Mouse (Mus musculus) limb, embryonic 13.5 days (tissue): ENCODE data around the gene Mtf1. TPM values are rescaled to one million over a fixed set of nuclear protein-coding genes. Genes with fewer than 3 reads are reported as not detected.

Experiments used
- ATAC-seq: fragments of 200-750 bp; cut with Nextera tagmentation; 2 replicates; pipeline ENCODE4 v1.8.0; 2017; ENCODE audit warnings: low read depth, moderate number of reproducible peaks, moderate TSS enrichment; ENCODE audit not compliant: low FRiP score
- H3K27ac ChIP-seq: fragments of 300-500 bp; sonication (generic); 2 replicates; pipeline ENCODE4 v1.5.1; 2015; ENCODE audit warnings: inconsistent platforms, mild to moderate bottlenecking, moderate library complexity
- H3K27me3 ChIP-seq: fragments of 300-500 bp; sonication (generic); 2 replicates; pipeline ENCODE4 v1.6.1; 2015; ENCODE audit warnings: mild to moderate bottlenecking, inconsistent platforms
- H3K36me3 ChIP-seq: fragments of 300-500 bp; sonication (generic); 2 replicates; pipeline ENCODE4 v1.6.1; 2015; ENCODE audit warnings: inconsistent platforms, mild to moderate bottlenecking, moderate library complexity
- H3K4me1 ChIP-seq: fragments of 300-500 bp; sonication (generic); 2 replicates; pipeline ENCODE4 v1.6.1; 2015; ENCODE audit warnings: inconsistent platforms
- H3K4me2 ChIP-seq: fragments of 300-500 bp; sonication (generic); replicated peaks from 2 replicates; pipeline ENCODE4 v1.6.1; 2015; ENCODE audit warnings: inconsistent platforms, mild to moderate bottlenecking, moderate library complexity
- H3K4me3 ChIP-seq: fragments of 300-500 bp; sonication (generic); 2 replicates; pipeline ENCODE4 v1.5.1; 2015; ENCODE audit warnings: moderate library complexity, mild to moderate bottlenecking, inconsistent platforms
- H3K9ac ChIP-seq: fragments of 300-500 bp; sonication (generic); 2 replicates; pipeline ENCODE4 v1.6.1; 2015; ENCODE audit warnings: mild to moderate bottlenecking, inconsistent platforms
- H3K9me3 ChIP-seq: fragments of 300-500 bp; sonication (generic); 2 replicates; pipeline ENCODE4 v1.6.1; 2016; ENCODE audit warnings: inconsistent platforms
- WGBS: fragments of 180-500 bp; shearing (Covaris S2); methylation state at CpG from one replicate; pipeline ENCODE4 v1.1.7; 2015; 5-methylcytosine and 5-hydroxymethylcytosine counted together
- polyA plus RNA-seq: library from polyadenylated mRNA; unstranded; fragments of >200 nt; fragmentation: Nextera tagmentation; extraction: Ambion mirVana; gene quantifications from 2 replicates; pipeline ENCODE4 v1.2.1, GENCODE M21; 2015

The Mtf1 gene
- polyA plus RNA-seq, 1 experiment from 2014 or later: 12.1 TPM

GRCm38 (mm10) chr4:124880599-124880998, 78.7 kb downstream of the Mtf1 start, which contains the start of gene Epha10:
Epha10 (plus strand) TSS chr4:124880899.
- 5% methylated on average over 11 of the region's 11 CpGs for WGBS
- Histone ChIP-seq H3K4me3 (peak within 1 kb of the TSS; percentile 38), H3K4me1 (peaks cover 15% of the 10 kb centered on the region), H3K9ac (no peak within 1 kb of the TSS), H3K36me3 (no peaks in the 10 kb centered on the region), H3K27ac (no peak within 1 kb of the TSS), H3K4me2 (peak within 1 kb of the TSS; percentile 63), H3K9me3 (no peaks in the 10 kb centered on the region), H3K27me3 (peaks cover 70% of the 10 kb centered on the region)
- no peak for ATAC-seq

DNA sequence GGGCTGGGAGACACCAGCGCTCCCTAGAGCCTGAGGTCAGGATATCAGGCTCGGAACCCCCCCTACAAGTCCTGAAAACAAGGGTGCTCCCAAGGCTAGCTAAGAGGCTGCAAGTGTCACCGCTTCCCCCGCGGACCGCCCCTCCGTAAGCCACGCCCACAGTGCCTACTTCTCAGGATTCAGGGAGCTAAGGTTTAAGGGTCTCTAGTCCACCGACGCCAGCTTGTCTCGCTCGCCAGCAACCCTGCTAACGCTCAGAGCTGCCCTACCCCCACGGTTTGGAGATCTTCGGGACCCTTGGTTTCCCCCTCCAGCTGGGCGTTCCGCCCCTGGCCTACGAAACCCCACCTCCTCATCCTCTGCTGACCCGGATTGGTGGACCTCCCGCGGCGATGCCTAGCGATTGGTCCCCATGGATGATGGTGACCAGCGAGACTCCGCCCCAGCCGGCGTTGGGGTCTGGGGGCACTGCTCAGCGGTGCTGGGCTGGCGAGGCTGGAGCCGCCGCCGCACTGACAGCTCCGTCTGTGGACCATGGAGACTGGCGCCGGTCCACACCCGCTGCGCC, 79.5 kb downstream of the Mtf1 start:
- 0 out of 2 replicates have a peak, but pooled peaks have one; percentile 57 for ATAC-seq
- Histone ChIP-seq H3K27ac (no peak overlapping the region), H3K4me1 (peaks cover 15% of the 10 kb centered on the region), H3K9me3 (no peaks in the 10 kb centered on the region), H3K36me3 (no peaks in the 10 kb centered on the region), H3K9ac (no peak overlapping the region), H3K4me3 (peak overlapping the region; percentile 38), H3K27me3 (peaks cover 78% of the 10 kb centered on the region), H3K4me2 (peak overlapping the region; percentile 63)
- under 1% methylated on average over 37 of the region's 37 CpGs for WGBS

DNA sequence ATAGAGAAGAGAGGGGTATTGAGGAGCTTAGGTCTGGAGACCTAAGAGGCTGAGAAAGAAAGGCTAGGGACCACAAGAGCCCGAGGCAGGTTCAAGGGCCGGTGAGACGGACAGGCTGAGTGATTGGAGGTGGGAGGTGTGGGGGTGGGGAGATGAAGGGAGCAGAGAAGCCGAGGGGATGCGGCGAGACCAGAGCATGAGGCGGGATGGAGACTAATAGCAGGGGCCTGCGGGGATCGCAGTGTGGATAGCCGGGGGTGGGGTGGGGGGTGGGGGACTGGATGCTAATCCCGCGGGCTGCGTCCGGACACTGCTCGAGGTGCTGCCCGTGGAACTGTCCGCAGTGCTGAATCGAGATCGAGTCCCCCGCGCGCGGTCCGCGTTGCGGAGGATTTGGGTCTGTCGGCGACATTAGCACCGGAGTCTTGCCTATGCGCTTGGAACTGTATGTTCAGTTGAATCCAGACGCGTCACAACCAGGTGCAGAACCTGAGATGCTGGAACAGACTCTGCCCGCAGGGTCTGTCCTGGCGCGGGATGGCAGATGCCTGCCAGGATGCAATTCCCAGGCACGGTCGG, 80.3 kb downstream of the Mtf1 start:
- Histone ChIP-seq H3K27me3 (peaks cover 85% of the 10 kb centered on the region), H3K4me1 (peaks cover 15% of the 10 kb centered on the region), H3K9ac (no peak overlapping the region), H3K27ac (no peak overlapping the region), H3K9me3 (no peaks in the 10 kb centered on the region), H3K36me3 (no peaks in the 10 kb centered on the region), H3K4me3 (peak overlapping the region; percentile 38), H3K4me2 (peak overlapping the region; percentile 63)
- no peak for ATAC-seq
- 2% methylated on average over 37 of the region's 37 CpGs for WGBS

- Histone ChIP-seq H3K27me3 (peaks cover 93% of the 10 kb centered on the region), H3K9me3 (no peaks in the 10 kb centered on the region), H3K4me3 (no peak overlapping the region), H3K9ac (no peak overlapping the region), H3K27ac (no peak overlapping the region), H3K4me2 (no peak overlapping the region), H3K4me1 (no peaks in the 10 kb centered on the region), H3K36me3 (no peaks in the 10 kb centered on the region)
- no peak for ATAC-seq
- WGBS: 71% methylated on average over 7 of the region's 7 CpGs
These were observed 86.8 kb downstream of the Mtf1 start for GRCm38 (mm10) chr4:124888702-124889101.

GRCm38 (mm10) chr4:124889935-124890334, 88.0 kb downstream of the Mtf1 start:
- no peak for ATAC-seq
- Histone ChIP-seq H3K9ac (no peak overlapping the region), H3K9me3 (no peaks in the 10 kb centered on the region), H3K4me2 (no peak overlapping the region), H3K36me3 (no peaks in the 10 kb centered on the region), H3K4me1 (peaks cover 6% of the 10 kb centered on the region), H3K27ac (no peak overlapping the region), H3K27me3 (peaks cover 93% of the 10 kb centered on the region), H3K4me3 (no peak overlapping the region)
- WGBS: 94% methylated on average over 2 of the region's 2 CpGs

DNA sequence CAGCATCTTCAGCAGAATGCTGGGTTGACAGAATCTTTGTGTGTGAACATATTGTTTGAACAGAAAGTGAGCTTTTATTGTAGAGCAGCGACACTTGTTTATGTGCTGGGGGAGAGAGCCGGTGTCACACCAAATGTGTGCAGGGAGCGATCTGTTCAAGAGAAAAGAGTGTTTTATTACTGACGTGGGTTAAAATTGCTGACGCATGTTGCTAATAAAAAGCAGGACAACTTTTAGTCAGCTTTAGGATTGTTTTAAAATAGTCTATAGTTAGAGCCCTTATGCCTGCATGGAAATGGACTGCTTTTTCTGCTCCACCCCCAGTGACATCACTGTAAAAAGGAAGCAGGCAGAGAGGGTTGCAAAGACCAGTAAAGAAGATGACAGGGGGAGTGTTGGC, 88.9 kb downstream of the Mtf1 start:
- Histone ChIP-seq H3K4me2 (no peak overlapping the region), H3K9me3 (no peaks in the 10 kb centered on the region), H3K4me3 (no peak overlapping the region), H3K27ac (no peak overlapping the region), H3K36me3 (no peaks in the 10 kb centered on the region), H3K27me3 (peaks cover 93% of the 10 kb centered on the region), H3K4me1 (peaks cover 7% of the 10 kb centered on the region), H3K9ac (no peak overlapping the region)
- no peak for ATAC-seq
- WGBS: 40% methylated on average over 5 of the region's 5 CpGs

DNA sequence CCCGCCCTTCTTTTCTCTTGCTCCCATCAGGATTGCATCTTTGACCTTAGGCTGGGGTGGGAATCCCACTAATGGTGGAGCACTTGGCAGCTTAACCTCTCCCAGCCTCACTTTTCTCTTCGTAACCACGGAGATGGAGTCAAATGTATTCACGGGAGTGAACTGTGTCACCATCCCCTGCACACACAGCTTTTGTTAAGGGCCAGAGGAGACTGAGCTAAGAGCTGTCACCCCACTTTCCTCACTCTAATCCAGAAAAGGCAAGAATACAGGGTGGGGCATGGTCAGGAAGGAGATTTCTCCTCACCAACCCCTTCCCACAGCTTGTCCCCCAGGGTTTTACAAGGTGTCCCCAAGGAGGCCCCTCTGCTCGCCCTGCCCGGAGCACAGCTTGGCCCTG, 91.9 kb downstream of the Mtf1 start:
- no peak overlapping the region for H3K9ac ChIP-seq
- peaks cover 92% of the 10 kb centered on the region for H3K27me3 ChIP-seq
- no peaks in the 10 kb centered on the region for H3K9me3 ChIP-seq
- H3K4me2 ChIP-seq: no peak overlapping the region
- H3K4me3 ChIP-seq: no peak overlapping the region
- ATAC-seq: no peak
- H3K27ac ChIP-seq: no peak overlapping the region
- WGBS: 29% methylated on average over 6 of the region's 6 CpGs
- no peaks in the 10 kb centered on the region for H3K36me3 ChIP-seq
- H3K4me1 ChIP-seq: peaks cover 7% of the 10 kb centered on the region

- Histone ChIP-seq H3K9me3 (no peaks in the 10 kb centered on the region), H3K36me3 (no peaks in the 10 kb centered on the region), H3K4me1 (peaks cover 7% of the 10 kb centered on the region), H3K27ac (no peak overlapping the region), H3K9ac (peak overlapping the region; percentile 50; the same call in 1 of the 2 replicates), H3K4me2 (peak overlapping the region; percentile 70), H3K27me3 (peaks cover 91% of the 10 kb centered on the region), H3K4me3 (peak overlapping the region; percentile 44)
- ATAC-seq: no peak
- WGBS: 2% methylated on average over 83 of the region's 83 CpGs
These were observed 92.9 kb downstream of the Mtf1 start for GRCm38 (mm10) chr4:124894508-124895428.

DNA sequence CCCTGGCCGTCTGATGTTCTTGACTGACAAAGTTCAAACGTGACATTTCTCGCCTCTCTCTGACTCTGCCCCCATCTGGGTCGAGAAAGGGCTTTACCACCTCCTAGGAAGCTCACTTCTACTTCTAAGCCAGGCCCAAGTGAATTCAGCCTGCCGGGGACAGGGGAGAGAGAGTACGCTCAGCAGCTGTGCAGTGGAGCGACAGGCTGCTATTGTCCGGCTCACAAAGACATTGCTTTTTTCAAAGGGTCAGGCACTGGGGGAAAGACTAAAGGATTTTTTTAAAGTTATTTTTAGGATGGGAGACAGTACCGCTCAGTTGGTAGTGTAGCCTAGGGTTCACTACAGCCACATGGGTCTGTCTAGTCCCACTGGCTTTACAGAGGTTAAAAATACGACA, 96.5 kb downstream of the Mtf1 start:
- H3K9ac ChIP-seq: no peak overlapping the region
- WGBS: 64% methylated on average over 10 of the region's 10 CpGs
- ATAC-seq: no peak; the same call in 1 of the 2 replicates

More for the DNA sequence above, 96.5 kb downstream of the Mtf1 start:
- Histone ChIP-seq H3K27me3 (peaks cover 87% of the 10 kb centered on the region), H3K27ac (no peak overlapping the region), H3K9me3 (no peaks in the 10 kb centered on the region), H3K36me3 (no peaks in the 10 kb centered on the region), H3K4me2 (no peak overlapping the region), H3K4me1 (peaks cover 7% of the 10 kb centered on the region), H3K4me3 (no peak overlapping the region)

Other genes starting within 250 kb of the Mtf1 start
- 0.23 TPM in 2 replicates for gene 3100002H09Rik, start 191.3 kb upstream of the Mtf1 start, polyA plus RNA-seq
- gene Pou3f1, start 145.3 kb upstream of the Mtf1 start, polyA plus RNA-seq: 0.75 and 0.99 TPM in 2 replicates
- gene Utp11, start 108.5 kb upstream of the Mtf1 start, polyA plus RNA-seq: 84.4 and 87.9 TPM in 2 replicates
- gene Fhl3, start 101.4 kb upstream of the Mtf1 start, polyA plus RNA-seq: 19.9 and 23.8 TPM in 2 replicates
- 180 and 188 TPM in 2 replicates for gene Sf3a3, start 87.3 kb upstream of the Mtf1 start, polyA plus RNA-seq
- 24.6 and 25.2 TPM in 2 replicates for gene Inpp5b, start 60.3 kb upstream of the Mtf1 start, polyA plus RNA-seq
- 32.1 and 37.1 TPM in 2 replicates for gene Yrdc, start 48.6 kb downstream of the Mtf1 start, polyA plus RNA-seq
- 55.0 and 56.9 TPM in 2 replicates for gene 1110065P20Rik, start 49.1 kb downstream of the Mtf1 start, polyA plus RNA-seq
- 0.67 and 0.70 TPM in 2 replicates for gene Maneal, start 60.1 kb downstream of the Mtf1 start, polyA plus RNA-seq
- 0.08 and 0.17 TPM in 2 replicates for gene Epha10, start 78.8 kb downstream of the Mtf1 start, polyA plus RNA-seq
- 16.5 and 19.8 TPM in 2 replicates for gene 9930104L06Rik, start 134.9 kb downstream of the Mtf1 start, polyA plus RNA-seq
- gene Cdca8, start 137.2 kb downstream of the Mtf1 start, polyA plus RNA-seq: 128 and 130 TPM in 2 replicates
- gene Rspo1, start 184.3 kb downstream of the Mtf1 start, polyA plus RNA-seq: 2.5 and 3.1 TPM in 2 replicates
- 90.3 and 91.7 TPM in 2 replicates for gene Gnl2, start 214.5 kb downstream of the Mtf1 start, polyA plus RNA-seq